Mouse (Mus musculus) megakaryocyte, embryonic 14.5 days (primary cell): ENCODE results near the gene Abl2. TPM values are rescaled to one million over a fixed set of nuclear protein-coding genes. Genes with fewer than 3 reads are reported as not detected.
A peak's percentile ranks its signal among the peaks of the same experiment; 100 is the strongest.

Source experiments
- H3K27me3 ChIP-seq: replicated peaks from 2 replicates; pipeline ENCODE3; 2012; ENCODE audit warnings: inconsistent platforms
- H3K36me3 ChIP-seq: replicated peaks from 2 replicates; pipeline ENCODE3; 2012; ENCODE audit warnings: low read length, inconsistent platforms, mixed read lengths
- H3K4me1 ChIP-seq: 2 replicates; pipeline ENCODE4 v1.6.1; 2012; ENCODE audit warnings: inconsistent platforms
- H3K4me3 ChIP-seq: replicated peaks from 2 replicates; pipeline ENCODE3; 2012; ENCODE audit warnings: moderate library complexity, mild to moderate bottlenecking, inconsistent platforms
- H3K9me3 ChIP-seq: 2 replicates; pipeline ENCODE4 v1.6.1; 2012; ENCODE audit warnings: inconsistent platforms
- FLI1 ChIP-seq: IDR thresholded peaks from 2 replicates; pipeline ENCODE4 v1.6.1; 2012; ENCODE audit warnings: low read length, inconsistent platforms, mixed read lengths
- GATA1 ChIP-seq: IDR thresholded peaks from 3 replicates; pipeline ENCODE4 v1.6.1; 2012; ENCODE audit warnings: mixed read lengths, low read length, inconsistent platforms, borderline replicate concordance
- polyA plus RNA-seq: library from polyadenylated mRNA; stranded (reverse); fragments of >175 nt; gene quantifications from 2 replicates; pipeline ENCODE4 v1.2.3, GENCODE M21; 2012; ENCODE audit warnings: low replicate concordance; ENCODE audit not compliant: insufficient read depth

The Abl2 gene
- polyA plus RNA-seq, 1 experiment = 5.0 TPM

DNA sequence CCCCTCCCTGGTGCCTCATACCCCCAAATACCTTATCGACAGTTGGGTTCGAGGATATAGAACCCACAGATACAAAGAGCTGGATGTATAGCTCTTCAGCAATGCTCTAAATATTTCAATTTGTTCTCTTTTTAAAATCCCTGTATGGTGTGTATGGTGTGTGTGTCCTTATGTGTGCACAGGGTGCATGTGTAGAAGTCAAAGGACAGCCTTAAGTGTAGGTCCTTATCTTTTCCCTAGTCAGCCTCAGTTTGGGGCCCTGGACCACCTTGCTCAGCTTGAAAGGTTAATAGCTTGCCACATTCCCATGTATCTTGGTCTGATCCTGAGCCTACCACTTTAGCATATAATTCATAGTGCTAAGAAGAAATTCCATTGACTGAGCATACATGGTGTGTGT lies 49.9 kb downstream of the Abl2 start:
- Histone ChIP-seq H3K4me1 (peaks cover 48% of the 10 kb centered on the region), H3K27me3 (no peaks in the 10 kb centered on the region), H3K4me3 (no peak overlapping the region), H3K9me3 (no peaks in the 10 kb centered on the region), H3K36me3 (peaks cover 22% of the 10 kb centered on the region)
- TF ChIP-seq FLI1 (no peak), GATA1 (no peak)

DNA sequence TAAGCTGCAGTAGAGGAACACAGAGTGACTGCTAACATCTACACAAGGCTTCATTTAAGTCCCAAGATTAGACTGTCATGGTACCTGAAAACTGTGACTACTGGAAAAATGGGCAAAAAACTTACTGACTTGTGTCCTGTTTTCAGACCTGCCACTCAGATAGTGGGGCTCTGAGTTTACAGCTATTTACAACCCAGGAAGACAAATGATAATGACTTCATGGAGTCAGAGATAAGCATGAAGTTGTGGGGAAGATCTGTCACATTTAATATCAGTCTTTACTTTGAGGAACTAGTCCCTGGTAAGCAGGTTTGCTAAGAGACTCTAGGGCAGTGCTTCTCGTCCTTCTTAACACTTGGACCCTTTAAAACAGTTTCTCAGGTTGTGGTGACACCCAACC lies 51.7 kb downstream of the Abl2 start:
- Histone ChIP-seq H3K9me3 (no peaks in the 10 kb centered on the region), H3K4me3 (no peak overlapping the region), H3K27me3 (no peaks in the 10 kb centered on the region), H3K4me1 (peaks cover 56% of the 10 kb centered on the region), H3K36me3 (peaks cover 15% of the 10 kb centered on the region)
- TF ChIP-seq GATA1 = no peak
- TF ChIP-seq FLI1 = no peak

DNA sequence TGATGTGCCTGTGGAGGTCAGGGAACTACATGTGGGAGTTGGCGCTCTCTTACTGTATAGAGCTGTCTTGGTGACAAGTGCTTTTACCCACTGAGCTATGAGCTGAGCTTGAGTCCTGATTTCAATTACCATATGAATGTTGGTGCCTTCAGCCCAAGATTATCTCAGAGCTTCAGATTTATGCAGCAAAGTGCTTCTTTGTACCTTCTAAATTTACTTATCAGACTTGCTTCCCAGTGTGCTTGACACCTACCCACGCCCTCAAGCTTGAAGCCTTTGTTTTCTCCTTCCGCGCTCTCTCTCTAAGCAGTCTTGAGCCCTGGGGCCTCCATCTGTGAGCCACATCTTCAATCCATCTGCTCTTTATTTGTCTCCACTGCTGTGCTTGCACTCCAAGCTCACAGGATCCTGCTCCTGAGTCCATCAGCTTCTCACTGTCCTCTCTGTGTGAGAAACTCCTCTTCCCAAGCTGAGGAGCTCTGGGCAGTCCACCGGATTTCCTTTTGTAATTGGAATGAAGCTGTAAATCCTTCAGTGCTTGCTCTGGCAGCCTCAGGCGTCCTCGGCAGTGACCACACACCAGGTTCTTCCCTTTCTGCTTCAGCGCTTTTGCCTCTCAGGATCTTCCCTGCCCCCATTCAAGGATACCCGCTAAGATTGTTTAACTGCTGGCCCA lies 55.4 kb downstream of the Abl2 start:
- Histone ChIP-seq H3K36me3 (peaks cover 10% of the 10 kb centered on the region), H3K4me3 (peak overlapping the region; percentile 56), H3K9me3 (no peaks in the 10 kb centered on the region), H3K4me1 (peaks cover 68% of the 10 kb centered on the region), H3K27me3 (no peaks in the 10 kb centered on the region)
- TF ChIP-seq GATA1 (no peak), FLI1 (no peak)

DNA sequence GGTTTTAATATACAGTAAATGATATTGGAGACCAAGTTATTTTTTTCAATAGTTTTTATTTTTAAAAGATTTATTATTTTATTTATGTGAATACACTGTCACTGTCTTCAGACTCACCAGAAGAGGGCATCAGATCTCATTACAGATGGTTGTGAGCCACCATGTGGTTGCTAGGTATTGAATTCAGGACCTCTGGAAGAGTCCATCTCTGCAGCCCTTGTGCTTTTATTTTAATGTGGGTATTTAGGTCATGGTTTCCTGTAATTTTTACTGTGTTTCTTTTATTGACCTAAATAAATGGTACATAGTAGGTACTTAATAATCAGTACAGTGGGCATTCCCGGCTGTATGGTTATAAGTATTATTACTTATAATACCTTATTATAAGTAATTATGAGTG lies 56.1 kb downstream of the Abl2 start:
- peak overlapping the region; percentile 94 for H3K4me3 ChIP-seq
- H3K36me3 ChIP-seq = peaks cover 10% of the 10 kb centered on the region
- H3K9me3 ChIP-seq = no peaks in the 10 kb centered on the region
- no peak for TF ChIP-seq GATA1
- no peak for TF ChIP-seq FLI1
- H3K4me1 ChIP-seq = peaks cover 66% of the 10 kb centered on the region
- H3K27me3 ChIP-seq = no peaks in the 10 kb centered on the region

DNA sequence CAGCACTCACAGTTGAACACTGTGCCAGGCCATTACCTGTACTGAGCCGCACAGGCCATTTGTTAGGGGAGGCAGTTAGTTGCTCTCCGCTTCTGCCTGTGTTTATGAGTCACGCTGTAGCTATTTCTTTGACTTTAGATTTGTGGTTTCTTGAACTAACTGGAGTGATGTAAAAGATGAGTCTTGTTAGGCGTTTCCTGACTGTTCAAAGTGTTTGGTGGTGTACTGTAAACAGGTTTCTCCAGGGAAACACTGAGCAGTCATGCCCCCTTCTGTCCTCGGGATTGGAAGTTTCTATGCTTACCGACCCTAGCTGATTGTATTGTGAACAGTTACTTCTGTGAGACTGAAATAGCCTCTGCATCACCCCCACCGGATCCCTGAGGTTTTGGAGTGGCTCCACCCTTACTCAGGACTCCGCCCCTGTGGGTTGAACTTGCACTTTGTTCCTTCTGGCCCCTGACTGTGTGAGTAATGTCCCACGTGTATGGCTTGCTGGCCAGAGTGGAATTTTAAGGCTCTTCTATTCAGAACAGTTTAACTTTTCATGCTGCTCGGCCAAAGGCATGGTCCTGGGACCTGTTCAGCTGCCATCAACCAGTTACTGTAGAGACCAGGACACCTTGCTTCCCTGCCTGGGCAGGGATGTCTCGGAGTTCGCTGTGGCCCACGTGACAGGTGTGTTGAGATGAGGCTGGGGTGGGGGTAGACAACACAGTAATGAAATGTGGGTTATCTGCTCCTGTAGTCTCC lies 57.0 kb downstream of the Abl2 start:
- TF ChIP-seq GATA1 = no peak
- TF ChIP-seq FLI1 = no peak
- Histone ChIP-seq H3K9me3 (no peaks in the 10 kb centered on the region), H3K27me3 (no peaks in the 10 kb centered on the region), H3K4me3 (peak overlapping the region; percentile 94), H3K36me3 (peaks cover 9% of the 10 kb centered on the region), H3K4me1 (peaks cover 63% of the 10 kb centered on the region)

DNA sequence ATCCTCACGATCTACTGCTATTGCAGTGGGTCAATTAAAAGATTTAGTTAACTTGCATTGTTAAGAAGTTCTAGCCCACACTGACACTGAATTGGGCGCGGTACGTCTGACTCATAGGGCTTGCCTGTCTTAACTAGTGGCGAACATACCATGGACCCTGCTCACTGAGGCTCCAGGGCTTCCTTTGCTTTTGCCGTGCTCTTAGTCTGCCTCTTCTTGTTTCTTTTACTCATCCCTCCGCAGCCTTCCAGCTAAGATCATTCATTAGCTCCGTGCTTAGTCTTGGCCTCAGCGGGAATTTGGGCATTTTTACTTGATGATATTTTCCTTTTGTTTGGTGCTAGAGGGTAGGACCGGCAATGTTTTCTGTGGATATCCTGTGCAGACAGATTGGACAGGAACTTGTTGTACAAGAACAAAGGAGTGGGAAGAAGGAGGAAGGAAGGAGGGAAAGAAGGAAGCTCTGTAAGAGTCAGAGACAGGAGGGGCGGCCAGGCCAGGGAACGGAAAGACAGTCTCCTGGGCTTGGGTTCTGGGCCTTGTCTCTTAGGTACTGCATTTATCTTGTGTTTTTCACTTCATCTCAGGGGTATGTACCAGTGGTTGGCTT lies 58.5 kb downstream of the Abl2 start:
- Histone ChIP-seq H3K36me3 (peaks cover 11% of the 10 kb centered on the region), H3K4me1 (peaks cover 67% of the 10 kb centered on the region), H3K4me3 (peak overlapping the region; percentile 91), H3K27me3 (no peaks in the 10 kb centered on the region), H3K9me3 (no peaks in the 10 kb centered on the region)
- no peak for TF ChIP-seq GATA1
- no peak for TF ChIP-seq FLI1

DNA sequence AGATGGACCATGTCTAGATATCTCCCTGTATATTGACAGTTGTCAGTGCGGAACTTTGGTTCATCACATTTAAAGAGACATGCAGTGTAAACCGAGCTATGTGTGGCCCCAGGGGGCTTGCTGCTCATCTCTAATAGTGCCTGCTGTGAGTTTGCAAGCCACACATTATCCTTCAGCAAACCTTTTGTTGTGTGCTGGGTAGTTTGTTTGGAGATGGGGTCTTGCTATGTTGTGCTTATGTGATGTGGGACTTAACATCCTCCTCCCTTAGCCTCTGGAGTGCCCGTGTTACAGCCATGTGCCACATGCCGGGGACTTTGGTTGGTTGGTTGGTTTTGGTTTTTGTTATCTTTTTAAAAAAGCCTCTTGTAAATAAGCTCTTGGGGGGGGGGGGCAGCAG lies 59.2 kb downstream of the Abl2 start:
- Histone ChIP-seq H3K4me1 (peaks cover 67% of the 10 kb centered on the region), H3K36me3 (peaks cover 18% of the 10 kb centered on the region), H3K27me3 (no peaks in the 10 kb centered on the region), H3K4me3 (peak overlapping the region; percentile 78), H3K9me3 (no peaks in the 10 kb centered on the region)
- TF ChIP-seq FLI1 (no peak), GATA1 (no peak)

DNA sequence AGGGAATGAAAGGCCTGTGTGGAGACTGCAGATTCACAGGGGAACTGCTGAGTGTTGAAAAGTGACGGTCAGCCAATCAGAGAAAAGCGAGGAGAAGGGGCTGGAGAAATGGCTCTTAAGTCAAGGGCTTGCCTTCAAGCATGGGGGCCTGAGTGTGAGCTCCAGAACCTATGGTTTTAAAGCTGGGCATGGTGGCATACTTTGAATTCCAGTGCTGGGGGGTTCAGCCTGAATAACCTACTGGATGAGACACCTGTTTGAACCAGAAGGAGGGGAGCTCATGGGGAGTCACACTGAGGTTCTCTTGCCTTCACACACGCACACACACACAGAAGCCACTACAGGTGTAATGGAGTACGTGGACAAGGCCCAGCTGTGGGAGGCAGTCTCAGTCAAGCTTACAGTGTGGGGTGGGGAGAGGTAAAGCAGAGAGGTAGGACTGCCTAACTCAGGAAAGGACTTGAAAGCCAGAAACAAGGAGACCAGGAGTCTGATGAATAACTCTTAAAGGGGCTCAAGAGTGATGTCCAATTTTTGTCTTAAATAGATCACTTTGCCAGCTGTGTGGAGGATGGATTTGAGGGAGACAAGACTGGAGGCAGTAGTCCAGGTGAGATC lies 61.8 kb downstream of the Abl2 start:
- Histone ChIP-seq H3K36me3 (peaks cover 35% of the 10 kb centered on the region), H3K27me3 (no peaks in the 10 kb centered on the region), H3K9me3 (no peaks in the 10 kb centered on the region), H3K4me1 (peaks cover 70% of the 10 kb centered on the region), H3K4me3 (no peak overlapping the region)
- TF ChIP-seq FLI1 (no peak), GATA1 (no peak)

DNA sequence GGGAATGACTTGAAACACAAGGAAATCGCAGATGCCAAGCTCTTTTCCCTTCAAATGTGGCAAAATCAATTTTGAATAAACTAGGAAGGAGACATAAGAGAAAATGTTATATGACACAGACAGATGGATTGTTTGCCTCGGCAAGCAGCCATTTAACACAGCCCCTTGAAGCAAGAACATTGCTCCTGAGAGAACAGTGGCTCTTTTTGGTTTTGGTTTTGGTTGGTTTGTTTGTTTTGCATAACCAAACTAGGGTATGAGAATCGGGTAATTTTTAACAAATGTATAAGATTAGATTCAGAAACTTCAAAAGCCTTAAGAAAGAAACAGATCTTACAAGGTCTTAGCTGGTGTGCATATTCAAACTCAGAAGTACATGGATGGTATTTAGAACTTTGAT lies 62.4 kb downstream of the Abl2 start:
- H3K9me3 ChIP-seq = no peaks in the 10 kb centered on the region
- TF ChIP-seq GATA1 = no peak
- TF ChIP-seq FLI1 = no peak
- H3K4me1 ChIP-seq = peaks cover 65% of the 10 kb centered on the region
- no peaks in the 10 kb centered on the region for H3K27me3 ChIP-seq
- no peak overlapping the region for H3K4me3 ChIP-seq
- H3K36me3 ChIP-seq = peaks cover 40% of the 10 kb centered on the region

DNA sequence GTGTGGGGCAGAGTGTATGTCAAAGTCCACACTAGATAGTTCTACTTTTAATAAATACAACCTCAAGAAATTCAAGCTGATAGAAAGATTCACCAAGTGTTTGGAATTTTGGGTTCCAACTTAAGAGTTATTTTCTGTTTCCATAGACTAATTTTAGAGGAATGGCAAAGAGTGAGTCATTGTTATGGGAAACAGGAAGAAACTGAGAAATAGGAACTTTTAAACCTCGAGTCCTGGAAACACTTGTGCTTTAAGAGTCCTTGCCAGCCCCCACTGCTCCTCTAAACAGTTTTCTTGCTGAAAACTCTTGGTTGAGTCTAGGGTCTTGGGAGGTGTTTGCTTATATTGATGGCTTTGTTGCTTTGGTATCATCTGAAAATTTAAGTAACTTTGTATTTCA lies 65.6 kb downstream of the Abl2 start:
- Histone ChIP-seq H3K4me3 (no peak overlapping the region), H3K9me3 (no peaks in the 10 kb centered on the region), H3K27me3 (no peaks in the 10 kb centered on the region), H3K4me1 (peaks cover 38% of the 10 kb centered on the region), H3K36me3 (peaks cover 59% of the 10 kb centered on the region)
- no peak for TF ChIP-seq FLI1
- no peak for TF ChIP-seq GATA1
